Mouse (Mus musculus): ENCODE measurements around the gene Matn3. TPM values are rescaled to one million over a fixed set of nuclear protein-coding genes. Genes with fewer than 3 reads are reported as not detected.

The Matn3 gene
- polyA plus RNA-seq, 1 experiment, result not detected

DNA sequence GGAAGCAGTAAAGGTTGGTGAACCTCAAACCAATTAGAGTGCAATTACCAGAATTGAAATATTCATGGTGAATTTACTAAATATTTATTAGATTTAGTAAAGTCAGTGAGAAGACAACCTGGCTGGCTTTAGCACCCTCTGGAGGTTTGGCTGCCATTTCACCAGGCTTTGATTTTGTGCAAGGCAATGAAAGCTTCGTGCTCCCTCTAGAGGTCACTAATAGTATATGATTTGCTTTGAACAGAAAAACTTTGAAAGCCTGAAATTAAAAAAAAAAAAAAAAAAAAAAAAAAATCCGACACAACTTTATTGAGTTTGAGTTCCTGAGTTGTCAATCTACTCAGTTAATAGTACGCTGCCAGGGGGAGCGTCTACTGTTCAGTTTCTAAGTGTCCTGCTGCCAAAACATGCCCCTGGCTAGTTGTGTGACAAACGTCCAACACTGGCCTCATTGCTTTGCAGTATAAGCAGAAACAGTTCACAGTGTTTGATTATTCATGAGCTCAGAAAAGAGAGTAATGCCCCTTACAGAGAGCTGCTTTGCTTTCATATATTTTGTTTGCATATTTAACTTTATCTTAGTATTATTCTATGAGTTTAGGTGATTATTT is 54.4 kb downstream of the Matn3 start:
- no peak overlapping the region for H3K27ac ChIP-seq (ENCODE audit: insufficient read depth, low read depth, low read length)
- no peak overlapping the region for H3K4me3 ChIP-seq (ENCODE audit: insufficient read depth, low read depth, low read length)
- WGBS, result 4% methylated on average over 5 of the region's 5 CpGs
- peak; percentile 80 for DNase-seq
- no peaks in the 10 kb centered on the region for H3K27me3 ChIP-seq (replicated peaks; ENCODE audit: control insufficient read depth, insufficient read depth, low read length)
- peak; percentile 76 for TF ChIP-seq CTCF (conservative IDR thresholded peaks at IDR 0.05; ENCODE audit: insufficient read depth, insufficient read length, low read depth, low read length)
- TF ChIP-seq POLR2A (IDR thresholded peaks at IDR 0.05; ENCODE audit: low read depth, low read length), result no peak
- no peaks in the 10 kb centered on the region; the same call in 1 of the 2 replicates for H3K36me3 ChIP-seq (ENCODE audit: control insufficient read depth, insufficient read depth, low read length)
- H3K4me1 ChIP-seq (ENCODE audit: control insufficient read depth, insufficient read depth, low read length), result no peaks in the 10 kb centered on the region

GRCm38 (mm10) chr12:9007146-9007545 is 59.4 kb downstream of the Matn3 start:
- 69% methylated on average over 4 of the region's 4 CpGs for WGBS
- TF ChIP-seq CTCF (conservative IDR thresholded peaks at IDR 0.05; ENCODE audit: insufficient read depth, insufficient read length, low read depth, low read length), result no peak
- TF ChIP-seq POLR2A (IDR thresholded peaks at IDR 0.05; ENCODE audit: low read depth, low read length), result no peak

DNA sequence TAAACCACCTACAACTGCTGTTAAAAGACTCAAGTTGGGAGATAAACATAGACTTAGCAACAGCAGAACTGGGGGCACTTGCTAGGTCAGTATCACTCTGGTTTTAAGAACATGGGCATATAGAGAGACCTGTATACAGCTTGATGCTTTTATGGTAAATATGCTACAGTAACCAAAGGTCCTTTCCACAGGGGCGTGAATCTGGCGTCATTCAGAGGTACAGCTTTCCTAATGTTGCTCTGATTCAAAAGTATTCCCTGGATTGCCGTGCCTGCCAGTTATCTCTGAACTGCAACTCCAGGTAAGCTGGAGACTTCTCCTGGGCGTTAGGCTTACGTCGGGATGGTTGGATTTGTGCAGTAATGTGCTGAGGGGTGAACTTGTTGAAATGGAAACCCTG is 60.1 kb downstream of the Matn3 start:
- Histone ChIP-seq H3K36me3 (ENCODE audit: control insufficient read depth, insufficient read depth, low read length) (no peaks in the 10 kb centered on the region; the same call in 1 of the 2 replicates), H3K4me3 (ENCODE audit: insufficient read depth, low read depth, low read length) (no peak overlapping the region), H3K27ac (ENCODE audit: insufficient read depth, low read depth, low read length) (no peak overlapping the region), H3K4me1 (ENCODE audit: control insufficient read depth, insufficient read depth, low read length) (no peaks in the 10 kb centered on the region), H3K27me3 (replicated peaks; ENCODE audit: control insufficient read depth, insufficient read depth, low read length) (no peaks in the 10 kb centered on the region)
- 94% methylated on average over 6 of the region's 6 CpGs for WGBS
- DNase-seq, result no peak
- TF ChIP-seq CTCF (conservative IDR thresholded peaks at IDR 0.05; ENCODE audit: insufficient read depth, insufficient read length, low read depth, low read length) (no peak), POLR2A (IDR thresholded peaks at IDR 0.05; ENCODE audit: low read depth, low read length) (no peak)

More at GRCm38 (mm10) chr12:9007146-9007545, 59.4 kb downstream of the Matn3 start:
- H3K27ac ChIP-seq (ENCODE audit: insufficient read depth, low read depth, low read length), result no peak overlapping the region
- no peak overlapping the region for H3K4me3 ChIP-seq (ENCODE audit: insufficient read depth, low read depth, low read length)
- no peaks in the 10 kb centered on the region for H3K27me3 ChIP-seq (replicated peaks; ENCODE audit: control insufficient read depth, insufficient read depth, low read length)
- no peaks in the 10 kb centered on the region for H3K4me1 ChIP-seq (ENCODE audit: control insufficient read depth, insufficient read depth, low read length)
- DNase-seq, result no peak
- no peaks in the 10 kb centered on the region; the same call in 1 of the 2 replicates for H3K36me3 ChIP-seq (ENCODE audit: control insufficient read depth, insufficient read depth, low read length)

DNA sequence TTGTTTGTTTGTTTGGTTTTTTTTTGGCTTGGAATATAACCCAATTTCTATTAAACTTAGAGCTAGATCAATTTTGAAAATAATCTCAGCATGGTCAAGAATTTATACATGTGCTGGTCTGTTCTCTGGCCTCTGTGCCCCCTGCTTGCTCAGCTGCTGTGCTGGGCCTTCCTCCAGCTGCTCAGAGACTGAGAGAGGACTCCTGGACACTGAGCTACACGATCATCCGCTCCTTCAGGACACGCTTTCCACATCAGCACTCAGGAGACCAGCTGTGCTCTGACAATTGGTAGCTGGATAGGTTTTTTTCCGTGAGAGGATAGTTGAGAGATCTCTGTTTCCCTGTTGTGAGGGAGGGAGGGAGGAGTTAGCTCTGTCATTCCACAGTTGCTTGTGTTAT is 62.6 kb downstream of the Matn3 start:
- 48% methylated on average over 4 of the region's 4 CpGs for WGBS
- no peak overlapping the region for H3K4me3 ChIP-seq (ENCODE audit: insufficient read depth, low read depth, low read length)
- TF ChIP-seq CTCF (conservative IDR thresholded peaks at IDR 0.05; ENCODE audit: insufficient read depth, insufficient read length, low read depth, low read length) (no peak), POLR2A (IDR thresholded peaks at IDR 0.05; ENCODE audit: low read depth, low read length) (no peak)
- H3K27ac ChIP-seq (ENCODE audit: insufficient read depth, low read depth, low read length), result no peak overlapping the region
- H3K27me3 ChIP-seq (replicated peaks; ENCODE audit: control insufficient read depth, insufficient read depth, low read length), result no peaks in the 10 kb centered on the region
- DNase-seq, result no peak
- no peaks in the 10 kb centered on the region for H3K4me1 ChIP-seq (ENCODE audit: control insufficient read depth, insufficient read depth, low read length)
- peaks cover 1% of the 10 kb centered on the region; the same call in 1 of the 2 replicates for H3K36me3 ChIP-seq (ENCODE audit: control insufficient read depth, insufficient read depth, low read length)

DNA sequence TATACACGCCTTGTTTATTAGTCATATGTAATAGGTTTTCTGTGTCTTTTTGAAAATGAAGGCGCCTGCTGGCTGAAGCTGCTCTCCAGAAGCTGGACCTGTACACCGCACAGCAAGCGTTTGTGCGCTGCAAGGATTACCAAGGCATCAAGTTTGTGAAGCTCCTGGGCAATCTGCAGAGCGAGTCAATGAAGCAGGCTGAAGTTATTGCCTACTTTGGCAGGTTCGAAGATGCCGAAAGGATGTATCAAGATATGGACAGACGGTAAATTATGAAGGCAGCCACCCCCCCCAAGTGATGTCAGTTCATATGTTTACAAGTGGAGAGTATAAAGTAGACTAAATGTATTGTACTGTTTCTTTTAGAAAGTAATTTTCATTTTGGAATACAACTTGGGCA is 68.6 kb downstream of the Matn3 start:
- TF ChIP-seq CTCF (conservative IDR thresholded peaks at IDR 0.05; ENCODE audit: insufficient read depth, insufficient read length, low read depth, low read length), result no peak
- no peak for TF ChIP-seq POLR2A (IDR thresholded peaks at IDR 0.05; ENCODE audit: low read depth, low read length)
- no peak for DNase-seq
- Histone ChIP-seq H3K36me3 (ENCODE audit: control insufficient read depth, insufficient read depth, low read length) (peaks cover 1% of the 10 kb centered on the region; the same call in 1 of the 2 replicates), H3K27me3 (replicated peaks; ENCODE audit: control insufficient read depth, insufficient read depth, low read length) (no peaks in the 10 kb centered on the region), H3K4me3 (ENCODE audit: insufficient read depth, low read depth, low read length) (no peak overlapping the region), H3K27ac (ENCODE audit: insufficient read depth, low read depth, low read length) (no peak overlapping the region), H3K4me1 (ENCODE audit: control insufficient read depth, insufficient read depth, low read length) (no peaks in the 10 kb centered on the region)
- 95% methylated on average over 9 of the region's 9 CpGs for WGBS

DNA sequence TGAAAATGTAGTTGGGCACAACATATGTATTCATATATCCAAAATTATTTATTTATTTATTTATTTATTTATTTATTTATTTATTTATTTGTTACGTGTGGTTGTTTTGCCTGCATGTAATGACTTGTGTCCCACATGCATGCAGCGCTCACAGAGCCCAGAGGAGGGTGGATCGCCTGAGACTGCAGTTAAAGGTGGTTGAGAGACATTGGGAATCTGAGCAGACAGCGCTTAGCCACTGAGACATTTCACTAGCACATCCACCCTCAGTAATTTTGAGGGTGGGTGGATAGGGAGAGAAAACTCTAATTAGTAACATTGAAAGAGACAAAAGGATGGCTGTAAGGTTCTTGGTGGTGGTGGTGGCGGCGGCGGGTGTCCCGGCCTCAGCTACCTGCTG is 72.7 kb downstream of the Matn3 start:
- WGBS, result 97% methylated on average over 8 of the region's 8 CpGs
- TF ChIP-seq POLR2A (IDR thresholded peaks at IDR 0.05; ENCODE audit: low read depth, low read length), result no peak
- no peak for TF ChIP-seq CTCF (conservative IDR thresholded peaks at IDR 0.05; ENCODE audit: insufficient read depth, insufficient read length, low read depth, low read length)
- Histone ChIP-seq H3K27me3 (replicated peaks; ENCODE audit: control insufficient read depth, insufficient read depth, low read length) (no peaks in the 10 kb centered on the region), H3K4me3 (ENCODE audit: insufficient read depth, low read depth, low read length) (no peak overlapping the region), H3K27ac (ENCODE audit: insufficient read depth, low read depth, low read length) (no peak overlapping the region), H3K4me1 (ENCODE audit: control insufficient read depth, insufficient read depth, low read length) (no peaks in the 10 kb centered on the region), H3K36me3 (ENCODE audit: control insufficient read depth, insufficient read depth, low read length) (no peaks in the 10 kb centered on the region)
- no peak for DNase-seq

- no peaks in the 10 kb centered on the region for H3K36me3 ChIP-seq (ENCODE audit: control insufficient read depth, insufficient read depth, low read length)
- no peaks in the 10 kb centered on the region for H3K4me1 ChIP-seq (ENCODE audit: control insufficient read depth, insufficient read depth, low read length)
- 69% methylated on average over 3 of the region's 3 CpGs for WGBS
- no peak for TF ChIP-seq POLR2A (IDR thresholded peaks at IDR 0.05; ENCODE audit: low read depth, low read length)
- TF ChIP-seq CTCF (conservative IDR thresholded peaks at IDR 0.05; ENCODE audit: insufficient read depth, insufficient read length, low read depth, low read length), result no peak
- no peak for DNase-seq
- no peak overlapping the region for H3K27ac ChIP-seq (ENCODE audit: insufficient read depth, low read depth, low read length)
- H3K4me3 ChIP-seq (ENCODE audit: insufficient read depth, low read depth, low read length), result no peak overlapping the region
- no peaks in the 10 kb centered on the region for H3K27me3 ChIP-seq (replicated peaks; ENCODE audit: control insufficient read depth, insufficient read depth, low read length)
Observed at GRCm38 (mm10) chr12:9020986-9021385, 73.3 kb downstream of the Matn3 start.

Other genes starting within 250 kb of the Matn3 start
- gene Sdc1, start 176.6 kb upstream of the Matn3 start, polyA plus RNA-seq (2012; rRNA removed), result 13.3 and 18.5 TPM in 2 replicates
- gene Laptm4a, start 26.3 kb upstream of the Matn3 start, polyA plus RNA-seq (2012; rRNA removed), result 256 and 291 TPM in 2 replicates
- gene Wdr35, start 26.0 kb downstream of the Matn3 start, polyA plus RNA-seq (2012; rRNA removed), result 5.3 and 6.0 TPM in 2 replicates
- 18.0 and 22.7 TPM in 2 replicates for gene Ttc32, start 82.1 kb downstream of the Matn3 start, polyA plus RNA-seq (2012; rRNA removed)